Mouse (Mus musculus): ENCODE measurements around the gene Gm13277. TPM values are rescaled to one million over a fixed set of nuclear protein-coding genes. Genes with fewer than 3 reads are reported as not detected.
"Not testable (repeated sequence)": the region's sequence is repeated elsewhere in the genome, so short reads cannot be mapped to it uniquely, and the experiment has no call there.

The Gm13277 gene
- total RNA-seq, 2 experiments from 2014 or later, result not detected

DNA sequence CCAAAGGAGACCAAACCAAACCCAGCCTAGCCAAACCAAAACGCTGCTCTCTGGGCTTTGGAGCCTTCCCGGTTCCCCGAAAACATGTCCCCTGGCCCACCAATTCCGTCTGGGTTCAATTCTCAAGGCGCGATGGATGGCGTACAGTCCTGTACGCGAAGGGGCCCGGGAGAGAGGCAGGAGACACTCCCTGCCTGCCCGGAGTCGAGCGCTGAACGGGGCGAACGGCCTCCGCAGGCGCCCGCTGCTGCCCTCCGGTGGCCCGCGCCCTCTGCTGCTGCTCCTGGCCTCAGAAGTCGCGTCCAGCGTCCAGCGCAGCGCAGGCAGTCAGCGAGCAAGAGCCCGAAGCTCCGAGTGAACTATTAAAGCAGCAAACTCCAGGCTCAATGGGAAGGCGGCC is 6.1 kb upstream of the Gm13277 start:
- not testable (repeated sequence) for DNase-seq (ENCODE audit: extremely low spot score in 1 of 2, low spot score in 1 of 2)

DNA sequence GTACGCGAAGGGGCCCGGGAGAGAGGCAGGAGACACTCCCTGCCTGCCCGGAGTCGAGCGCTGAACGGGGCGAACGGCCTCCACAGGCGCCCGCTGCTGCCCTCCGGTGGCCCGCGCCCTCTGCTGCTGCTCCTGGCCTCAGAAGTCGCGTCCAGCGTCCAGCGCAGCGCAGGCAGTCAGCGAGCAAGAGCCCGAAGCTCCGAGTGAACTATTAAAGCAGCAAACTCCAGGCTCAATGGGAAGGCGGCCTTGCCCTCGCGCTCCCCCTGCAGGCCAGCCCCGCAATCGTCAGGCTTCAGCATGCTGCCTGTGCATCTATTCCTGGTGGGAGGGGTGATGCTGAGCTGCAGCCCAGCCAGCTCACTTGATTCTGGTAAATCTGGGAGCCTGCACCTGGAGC is 3.0 kb upstream of the Gm13277 start, which contains the start of gene Gm13276:
TSS of gene Gm13276 (plus strand) at position 301 of the 400 bp plus-strand sequence.
- DNase-seq (ENCODE audit: extremely low spot score in 1 of 2, low spot score in 1 of 2), result not testable (repeated sequence)

DNA sequence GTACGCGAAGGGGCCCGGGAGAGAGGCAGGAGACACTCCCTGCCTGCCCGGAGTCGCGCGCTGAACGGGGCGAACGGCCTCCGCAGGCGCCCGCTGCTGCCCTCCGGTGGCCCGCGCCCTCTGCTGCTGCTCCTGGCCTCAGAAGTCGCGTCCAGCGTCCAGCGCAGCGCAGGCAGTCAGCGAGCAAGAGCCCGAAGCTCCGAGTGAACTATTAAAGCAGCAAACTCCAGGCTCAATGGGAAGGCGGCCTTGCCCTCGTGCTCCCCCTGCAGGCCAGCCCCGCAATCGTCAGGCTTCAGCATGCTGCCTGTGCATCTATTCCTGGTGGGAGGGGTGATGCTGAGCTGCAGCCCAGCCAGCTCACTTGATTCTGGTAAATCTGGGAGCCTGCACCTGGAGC is 2.8 kb downstream of the Gm13277 start, which contains the start of gene Gm13278:
TSS of gene Gm13278 (plus strand) at position 301 of the 400 bp plus-strand sequence.
- DNase-seq (ENCODE audit: extremely low spot score in 1 of 2, low spot score in 1 of 2), result not testable (repeated sequence)

DNA sequence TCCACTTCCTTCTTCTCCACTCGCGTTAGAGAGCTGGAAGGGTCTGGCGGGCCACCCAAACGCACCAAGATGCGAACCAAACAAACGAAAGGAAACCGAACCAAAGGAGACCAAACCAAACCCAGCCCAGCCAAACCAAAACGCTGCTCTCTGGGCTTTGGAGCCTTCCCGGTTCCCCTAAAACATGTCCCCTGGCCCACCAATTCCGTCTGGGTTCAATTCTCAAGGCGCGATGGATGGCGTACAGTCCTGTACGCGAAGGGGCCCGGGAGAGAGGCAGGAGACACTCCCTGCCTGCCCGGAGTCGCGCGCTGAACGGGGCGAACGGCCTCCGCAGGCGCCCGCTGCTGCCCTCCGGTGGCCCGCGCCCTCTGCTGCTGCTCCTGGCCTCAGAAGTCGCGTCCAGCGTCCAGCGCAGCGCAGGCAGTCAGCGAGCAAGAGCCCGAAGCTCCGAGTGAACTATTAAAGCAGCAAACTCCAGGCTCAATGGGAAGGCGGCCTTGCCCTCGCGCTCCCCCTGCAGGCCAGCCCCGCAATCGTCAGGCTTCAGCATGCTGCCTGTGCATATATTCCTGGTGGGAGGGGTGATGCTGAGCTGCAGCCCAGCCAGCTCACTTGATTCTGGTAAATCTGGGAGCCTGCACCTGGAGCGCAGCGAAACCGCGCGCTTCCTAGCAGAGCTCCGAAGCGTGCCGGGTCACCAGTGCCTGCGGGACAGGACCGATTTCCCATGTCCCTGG is 5.7 kb downstream of the Gm13277 start, which contains the start of gene Gm13275:
TSS of gene Gm13275 (plus strand) at position 552 of the 740 bp plus-strand sequence.
- DNase-seq (ENCODE audit: extremely low spot score in 1 of 2, low spot score in 1 of 2), result peak; percentile 56 to 73

DNA sequence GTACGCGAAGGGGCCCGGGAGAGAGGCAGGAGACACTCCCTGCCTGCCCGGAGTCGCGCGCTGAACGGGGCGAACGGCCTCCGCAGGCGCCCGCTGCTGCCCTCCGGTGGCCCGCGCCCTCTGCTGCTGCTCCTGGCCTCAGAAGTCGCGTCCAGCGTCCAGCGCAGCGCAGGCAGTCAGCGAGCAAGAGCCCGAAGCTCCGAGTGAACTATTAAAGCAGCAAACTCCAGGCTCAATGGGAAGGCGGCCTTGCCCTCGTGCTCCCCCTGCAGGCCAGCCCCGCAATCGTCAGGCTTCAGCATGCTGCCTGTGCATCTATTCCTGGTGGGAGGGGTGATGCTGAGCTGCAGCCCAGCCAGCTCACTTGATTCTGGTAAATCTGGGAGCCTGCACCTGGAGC is 8.7 kb downstream of the Gm13277 start, which contains the start of gene Gm13279:
TSS of gene Gm13279 (plus strand) at position 301 of the 400 bp plus-strand sequence.
- DNase-seq (ENCODE audit: extremely low spot score in 1 of 2, low spot score in 1 of 2), result not testable (repeated sequence)

DNA sequence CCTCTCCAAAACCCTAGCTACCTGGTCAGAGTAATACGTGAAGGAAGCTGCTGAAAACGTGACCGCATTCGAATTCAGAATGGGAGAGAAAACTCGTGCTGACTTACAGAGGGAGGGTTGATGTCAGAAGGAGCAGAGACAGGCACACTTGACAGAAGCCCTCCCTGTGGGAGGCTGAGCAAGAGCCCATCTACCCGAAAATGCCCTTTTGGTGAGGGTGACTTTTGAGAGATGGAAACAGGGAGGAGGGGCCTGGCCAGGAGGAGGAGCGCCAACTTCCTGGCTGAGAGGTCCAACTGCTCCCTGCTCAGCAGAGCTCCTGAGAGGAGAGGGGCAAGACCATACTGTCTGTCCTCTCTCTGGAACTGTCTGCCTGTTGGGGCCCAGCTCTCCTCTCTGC is 10.9 kb downstream of the Gm13277 start, which contains the start of gene Gm13285:
TSS of gene Gm13285 (plus strand) at position 301 of the 400 bp plus-strand sequence.
- DNase-seq (ENCODE audit: extremely low spot score in 1 of 2, low spot score in 1 of 2), result not testable (repeated sequence)

DNA sequence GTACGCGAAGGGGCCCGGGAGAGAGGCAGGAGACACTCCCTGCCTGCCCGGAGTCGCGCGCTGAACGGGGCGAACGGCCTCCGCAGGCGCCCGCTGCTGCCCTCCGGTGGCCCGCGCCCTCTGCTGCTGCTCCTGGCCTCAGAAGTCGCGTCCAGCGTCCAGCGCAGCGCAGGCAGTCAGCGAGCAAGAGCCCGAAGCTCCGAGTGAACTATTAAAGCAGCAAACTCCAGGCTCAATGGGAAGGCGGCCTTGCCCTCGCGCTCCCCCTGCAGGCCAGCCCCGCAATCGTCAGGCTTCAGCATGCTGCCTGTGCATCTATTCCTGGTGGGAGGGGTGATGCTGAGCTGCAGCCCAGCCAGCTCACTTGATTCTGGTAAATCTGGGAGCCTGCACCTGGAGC is 14.5 kb downstream of the Gm13277 start, which contains the start of gene Gm13287:
TSS of gene Gm13287 (plus strand) at position 301 of the 400 bp plus-strand sequence.
- DNase-seq (ENCODE audit: extremely low spot score in 1 of 2, low spot score in 1 of 2), result not testable (repeated sequence)

DNA sequence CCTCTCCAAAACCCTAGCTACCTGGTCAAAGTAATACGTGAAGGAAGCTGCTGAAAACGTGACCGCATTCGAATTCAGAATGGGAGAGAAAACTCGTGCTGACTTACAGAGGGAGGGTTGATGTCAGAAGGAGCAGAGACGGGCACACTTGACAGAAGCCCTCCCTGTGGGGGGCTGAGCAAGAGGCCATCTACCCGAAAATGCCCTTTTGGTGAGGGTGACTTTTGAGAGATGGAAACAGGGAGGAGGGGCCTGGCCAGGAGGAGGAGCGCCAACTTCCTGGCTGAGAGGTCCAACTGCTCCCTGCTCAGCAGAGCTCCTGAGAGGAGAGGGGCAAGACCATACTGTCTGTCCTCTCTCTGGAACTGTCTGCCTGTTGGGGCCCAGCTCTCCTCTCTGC is 16.8 kb downstream of the Gm13277 start, which contains the start of gene Gm13288:
TSS of gene Gm13288 (plus strand) at position 301 of the 400 bp plus-strand sequence.
- DNase-seq (ENCODE audit: extremely low spot score in 1 of 2, low spot score in 1 of 2), result not testable (repeated sequence)

DNA sequence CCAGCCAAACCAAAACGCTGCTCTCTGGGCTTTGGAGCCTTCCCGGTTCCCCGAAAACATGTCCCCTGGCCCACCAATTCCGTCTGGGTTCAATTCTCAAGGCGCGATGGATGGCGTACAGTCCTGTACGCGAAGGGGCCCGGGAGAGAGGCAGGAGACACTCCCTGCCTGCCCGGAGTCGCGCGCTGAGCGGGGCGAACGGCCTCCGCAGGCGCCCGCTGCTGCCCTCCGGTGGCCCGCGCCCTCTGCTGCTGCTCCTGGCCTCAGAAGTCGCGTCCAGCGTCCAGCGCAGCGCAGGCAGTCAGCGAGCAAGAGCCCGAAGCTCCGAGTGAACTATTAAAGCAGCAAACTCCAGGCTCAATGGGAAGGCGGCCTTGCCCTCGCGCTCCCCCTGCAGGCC is 17.3 kb downstream of the Gm13277 start:
- not testable (repeated sequence) for DNase-seq (ENCODE audit: extremely low spot score in 1 of 2, low spot score in 1 of 2)

DNA sequence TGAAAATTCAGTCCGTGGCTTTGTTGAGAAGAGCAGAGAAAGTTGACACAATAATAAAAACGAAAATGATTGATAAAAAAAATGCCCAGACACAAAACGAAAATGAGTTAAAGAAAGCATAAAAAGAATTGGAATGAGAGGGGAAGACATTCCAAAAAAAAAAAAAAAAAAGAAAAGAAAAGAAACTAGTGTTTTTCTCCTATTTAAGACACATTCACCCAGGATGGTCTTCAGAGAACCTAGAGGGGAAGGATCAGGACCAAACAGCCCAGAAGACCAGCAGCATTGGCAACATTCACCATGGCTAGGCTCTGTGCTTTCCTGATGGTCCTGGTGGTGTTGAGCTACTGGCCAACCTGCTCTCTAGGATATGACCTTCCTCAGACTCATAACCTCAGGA is 27.5 kb downstream of the Gm13277 start, which contains the start of gene Ifna7:
TSS of gene Ifna7 (plus strand) at position 301 of the 400 bp plus-strand sequence.
- no peak for DNase-seq (ENCODE audit: extremely low spot score in 1 of 2, low spot score in 1 of 2)

DNA sequence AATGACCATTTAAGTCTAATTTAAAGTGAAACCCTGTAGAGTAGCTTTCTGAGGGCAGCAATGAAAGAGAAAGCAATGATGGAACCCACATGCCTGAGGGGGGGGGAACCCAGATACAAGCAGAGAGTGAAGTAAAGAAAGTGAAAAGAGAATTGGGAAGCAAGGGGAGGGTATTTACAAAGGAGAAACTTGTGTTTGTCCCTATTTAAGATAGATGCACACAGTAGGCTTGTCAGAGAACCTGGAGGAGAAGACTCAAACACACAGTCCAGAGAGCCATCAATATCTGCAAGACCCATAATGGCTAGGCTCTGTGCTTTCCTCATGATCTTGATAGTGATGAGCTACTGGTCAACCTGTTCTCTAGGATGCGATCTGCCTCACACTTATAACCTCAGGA is 31.2 kb downstream of the Gm13277 start, which contains the start of gene Ifna11:
TSS of gene Ifna11 (plus strand) at position 301 of the 400 bp plus-strand sequence.
- no peak for DNase-seq (ENCODE audit: extremely low spot score in 1 of 2, low spot score in 1 of 2)

DNA sequence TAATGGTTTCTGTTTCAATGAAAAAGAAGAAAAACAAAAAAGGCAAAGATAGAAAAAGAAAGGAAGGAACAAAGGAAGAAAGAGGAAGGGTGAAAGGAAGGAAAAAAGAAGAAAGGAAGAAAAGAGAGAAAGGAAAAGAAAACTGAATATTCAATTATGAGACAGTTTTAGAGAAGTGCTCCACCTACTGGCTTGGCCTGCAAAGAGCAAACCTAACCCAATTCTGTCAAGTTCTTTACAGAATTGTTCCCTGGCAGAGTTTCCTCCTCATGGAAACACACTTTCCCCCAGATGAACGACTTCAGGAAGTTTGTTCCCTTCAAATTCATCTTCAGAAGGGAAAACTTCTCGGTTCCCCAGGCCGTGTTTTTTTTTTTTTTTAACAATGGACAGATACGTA is 34.6 kb downstream of the Gm13277 start:
- peak in 1 of 2 experiments; percentile 27 for DNase-seq (ENCODE audit: extremely low spot score in 1 of 2, low spot score in 1 of 2)

DNA sequence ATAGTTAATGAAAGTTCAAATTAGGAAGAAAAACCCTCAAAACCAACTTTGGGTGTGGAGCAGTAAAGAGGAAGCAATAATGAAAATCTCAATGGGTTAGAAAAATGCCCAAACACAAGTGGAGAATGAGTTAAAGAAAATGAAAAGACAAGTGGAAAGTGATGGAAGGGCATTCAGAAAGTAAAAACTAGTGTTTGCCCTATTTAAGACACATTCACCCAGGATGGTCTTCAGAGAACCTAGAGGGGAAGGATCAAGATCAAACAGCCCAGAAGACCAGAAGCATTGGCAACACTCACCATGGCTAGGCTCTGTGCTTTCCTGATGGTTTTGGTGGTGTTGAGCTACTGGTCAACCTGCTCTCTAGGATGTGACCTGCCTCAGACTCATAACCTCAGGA is 38.7 kb downstream of the Gm13277 start, which contains the start of gene Ifna6:
TSS of gene Ifna6 (plus strand) at position 301 of the 400 bp plus-strand sequence.
- DNase-seq (ENCODE audit: extremely low spot score in 1 of 2, low spot score in 1 of 2), result not testable (repeated sequence)

DNA sequence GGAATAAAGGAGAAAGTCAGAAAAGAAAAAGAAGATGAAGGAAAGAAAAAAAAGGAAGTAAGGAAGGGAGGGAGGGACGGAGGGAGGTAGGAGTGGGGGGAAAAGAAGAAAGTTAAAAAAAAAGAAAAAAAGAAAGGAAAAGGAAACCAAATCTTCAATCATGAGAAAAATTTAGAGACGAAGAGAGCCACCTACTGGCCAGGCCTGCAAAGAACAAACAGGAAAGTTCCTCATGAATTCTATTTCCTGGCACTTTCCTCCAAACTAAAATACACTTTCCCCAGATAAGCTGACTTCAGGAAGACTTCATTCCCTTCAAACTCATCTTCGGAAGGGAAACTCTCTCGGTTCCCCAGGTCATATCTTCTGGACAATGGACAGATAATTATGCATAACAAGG is 42.1 kb downstream of the Gm13277 start:
- DNase-seq (ENCODE audit: extremely low spot score in 1 of 2, low spot score in 1 of 2), result peak; percentile 13 to 53

DNA sequence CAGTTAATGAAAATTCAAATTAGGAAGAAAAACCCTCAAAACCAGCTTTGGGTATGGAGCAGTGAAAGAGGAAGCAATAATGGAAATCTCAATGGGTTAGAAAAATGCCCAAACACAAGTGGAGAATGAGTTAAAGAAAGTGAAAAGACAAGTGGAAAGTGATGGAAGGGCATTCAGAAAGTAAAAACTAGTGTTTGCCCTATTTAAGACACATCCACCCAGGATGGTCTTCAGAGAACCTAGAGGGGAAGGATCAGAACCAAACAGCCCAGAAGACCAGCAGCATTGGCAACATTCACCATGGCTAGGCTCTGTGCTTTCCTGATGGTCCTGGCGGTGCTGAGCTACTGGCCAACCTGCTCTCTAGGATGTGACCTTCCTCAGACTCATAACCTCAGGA is 46.8 kb downstream of the Gm13277 start, which contains the start of gene Ifna5:
TSS of gene Ifna5 (plus strand) at position 301 of the 400 bp plus-strand sequence.
- not testable (repeated sequence) for DNase-seq (ENCODE audit: extremely low spot score in 1 of 2, low spot score in 1 of 2)

Other genes with a start within 250 kb of the Gm13277 start
- not detected for gene Ifna15, start 230.4 kb upstream of the Gm13277 start, total RNA-seq (2021)
- gene Ifna14, start 216.8 kb upstream of the Gm13277 start, total RNA-seq (2021), result not detected
- not detected for gene Ifna9, start 196.2 kb upstream of the Gm13277 start, total RNA-seq (2021)
- not detected for gene Ifna12, start 185.3 kb upstream of the Gm13277 start, total RNA-seq (2021)
- not detected for gene C87499, start 154.2 kb upstream of the Gm13277 start, total RNA-seq (2021)
- gene Ifna13, start 144.2 kb upstream of the Gm13277 start, total RNA-seq (2021), result not detected
- gene Ifna16, start 111.7 kb upstream of the Gm13277 start, total RNA-seq (2021), result not detected
- not detected for gene Ifna2, start 104.7 kb upstream of the Gm13277 start, total RNA-seq (2021)
- gene Ifnab, start 97.3 kb upstream of the Gm13277 start, total RNA-seq (2021), result not detected
- 1 to 10 TPM; 1.4 to 1.8 TPM for gene Gm26566, start 66.8 kb upstream of the Gm13277 start, total RNA-seq (2021)
- gene Klhl9, start 66.2 kb upstream of the Gm13277 start, total RNA-seq (2021), result 100 to 1,000 TPM; 105 to 109 TPM
- gene Gm13271, start 33.8 kb upstream of the Gm13277 start, total RNA-seq (2021), result not detected
- gene Gm13283, start 28.5 kb upstream of the Gm13277 start, total RNA-seq (2021), result not detected
- not detected for gene Gm13290, start 14.8 kb upstream of the Gm13277 start, total RNA-seq (2021)
- gene Gm13289, start 11.7 kb upstream of the Gm13277 start, total RNA-seq (2021), result not detected
- not detected for gene Gm13272, start 8.8 kb upstream of the Gm13277 start, total RNA-seq (2021)
- gene Ifnz, start 6.5 kb upstream of the Gm13277 start, total RNA-seq (2021), result not detected
- gene Gm13276, start 2.9 kb upstream of the Gm13277 start, total RNA-seq (2021), result not detected
- not detected for gene Gm13278, start 2.9 kb downstream of the Gm13277 start, total RNA-seq (2021)
- gene Gm13275, start 5.9 kb downstream of the Gm13277 start, total RNA-seq (2021), result not detected
- gene Gm13279, start 8.8 kb downstream of the Gm13277 start, total RNA-seq (2021), result not detected
- not detected for gene Gm13285, start 11.0 kb downstream of the Gm13277 start, total RNA-seq (2021)
- gene Gm13287, start 14.6 kb downstream of the Gm13277 start, total RNA-seq (2021), result not detected
- gene Gm13288, start 16.9 kb downstream of the Gm13277 start, total RNA-seq (2021), result not detected
- gene Ifna7, start 27.6 kb downstream of the Gm13277 start, total RNA-seq (2021), result not detected
- gene Ifna11, start 31.3 kb downstream of the Gm13277 start, total RNA-seq (2021), result not detected
- not detected for gene Ifna6, start 38.8 kb downstream of the Gm13277 start, total RNA-seq (2021)
- gene Ifna5, start 46.9 kb downstream of the Gm13277 start, total RNA-seq (2021), result not detected
- not detected for gene Ifna4, start 53.2 kb downstream of the Gm13277 start, total RNA-seq (2021)
- not detected for gene Ifna1, start 61.5 kb downstream of the Gm13277 start, total RNA-seq (2021)
- gene Ifne, start 91.6 kb downstream of the Gm13277 start, total RNA-seq (2021), result not detected

Data from layer of hippocampus, postnatal 25 days (tissue).